Mouse (Mus musculus) kidney, embryonic 15.5 days (tissue): ENCODE results near the gene Hectd3. TPM values are rescaled to one million over a fixed set of nuclear protein-coding genes. Genes with fewer than 3 reads are reported as not detected.

ENCODE experiments used
- polyA plus RNA-seq: library from polyadenylated mRNA; unstranded; fragments of >200 nt; fragmentation: Nextera tagmentation; extraction: Ambion mirVana; gene quantifications from 2 replicates; pipeline ENCODE4 v1.2.1, GENCODE M21; 2015

Hectd3 gene
- polyA plus RNA-seq, 1 experiment from 2014 or later, result 10.2 TPM

Other genes with a start within 250 kb of the Hectd3 start
- 38.1 and 39.8 TPM in 2 replicates for gene Toe1, start 187.7 kb upstream of the Hectd3 start, polyA plus RNA-seq
- 18.9 and 19.1 TPM in 2 replicates for gene Mutyh, start 187.6 kb upstream of the Hectd3 start, polyA plus RNA-seq
- 1.1 and 1.6 TPM in 2 replicates for gene Hpdl, start 173.6 kb upstream of the Hectd3 start, polyA plus RNA-seq
- 1.7 TPM in 2 replicates for gene Zswim5, start 117.9 kb upstream of the Hectd3 start, polyA plus RNA-seq
- 102 and 111 TPM in 2 replicates for gene Urod, start 904 bp upstream of the Hectd3 start, polyA plus RNA-seq
- gene Eif2b3, start 24.1 kb downstream of the Hectd3 start, polyA plus RNA-seq, result 44.6 and 49.6 TPM in 2 replicates
- 7.6 and 10.2 TPM in 2 replicates for gene Ptch2, start 100.8 kb downstream of the Hectd3 start, polyA plus RNA-seq
- 5.2 and 6.6 TPM in 2 replicates for gene Btbd19, start 130.4 kb downstream of the Hectd3 start, polyA plus RNA-seq
- not detected in 2 replicates for gene Tctex1d4, start 131.5 kb downstream of the Hectd3 start, polyA plus RNA-seq
- 2.9 and 3.5 TPM in 2 replicates for gene Plk3, start 138.6 kb downstream of the Hectd3 start, polyA plus RNA-seq
- gene Rps8, start 160.9 kb downstream of the Hectd3 start, polyA plus RNA-seq, result 1,027 and 1,077 TPM in 2 replicates
- 75.6 and 76.0 TPM in 2 replicates for gene Kif2c, start 187.3 kb downstream of the Hectd3 start, polyA plus RNA-seq